Mouse (Mus musculus): ENCODE data around the gene Mroh2a.

Gene Mroh2a

DNA sequence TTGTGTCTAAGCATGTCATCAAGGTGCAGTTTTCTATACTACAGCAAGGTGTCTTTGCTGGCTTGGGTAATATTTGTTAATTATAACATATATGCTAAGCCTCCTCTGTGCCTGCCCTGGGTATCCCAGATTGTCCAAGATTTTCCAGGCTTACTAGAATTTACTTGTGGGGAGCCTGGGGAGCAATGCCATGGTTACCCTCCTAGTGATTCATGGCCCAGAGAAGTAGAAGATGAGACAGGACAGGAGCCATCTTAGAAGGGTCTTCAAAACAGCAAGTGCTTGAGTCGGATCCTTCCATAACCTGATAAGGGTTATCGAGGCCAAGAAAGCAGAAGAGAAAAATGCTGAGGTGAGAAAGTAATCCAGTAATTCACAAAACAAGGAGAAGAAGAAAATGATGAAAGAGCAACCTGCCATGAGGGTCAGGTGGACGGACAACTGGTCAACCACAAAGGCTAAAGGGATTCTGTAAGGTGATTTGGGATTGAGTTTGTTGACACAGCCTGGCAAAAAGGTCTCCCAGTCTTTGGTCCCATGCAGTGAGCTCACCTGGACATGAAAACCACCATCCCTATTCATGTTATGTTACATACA lies 64.7 kb downstream of the Mroh2a start:
- DNase-seq (ENCODE audit: low spot score): peak; percentile 7

DNA sequence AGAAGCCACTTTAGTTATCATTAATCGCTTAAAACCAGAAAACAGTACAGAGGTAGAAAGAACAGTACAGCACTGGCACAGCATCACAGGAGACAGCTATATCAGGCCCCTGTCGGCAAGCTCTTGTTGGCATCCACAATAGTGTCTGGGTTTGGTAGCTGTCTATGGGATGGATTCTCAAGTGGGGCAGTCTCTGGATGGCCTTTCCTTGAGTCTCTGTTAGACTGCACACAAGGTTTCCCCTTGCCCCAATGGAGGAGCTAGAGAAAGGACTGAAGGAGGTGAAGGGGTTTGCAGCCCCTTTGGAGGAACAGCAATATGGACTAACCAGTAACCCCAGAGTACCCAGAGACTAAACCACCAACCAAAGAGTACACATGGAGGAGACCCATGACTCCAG lies 65.3 kb downstream of the Mroh2a start:
- no peak for DNase-seq (ENCODE audit: low spot score)

DNA sequence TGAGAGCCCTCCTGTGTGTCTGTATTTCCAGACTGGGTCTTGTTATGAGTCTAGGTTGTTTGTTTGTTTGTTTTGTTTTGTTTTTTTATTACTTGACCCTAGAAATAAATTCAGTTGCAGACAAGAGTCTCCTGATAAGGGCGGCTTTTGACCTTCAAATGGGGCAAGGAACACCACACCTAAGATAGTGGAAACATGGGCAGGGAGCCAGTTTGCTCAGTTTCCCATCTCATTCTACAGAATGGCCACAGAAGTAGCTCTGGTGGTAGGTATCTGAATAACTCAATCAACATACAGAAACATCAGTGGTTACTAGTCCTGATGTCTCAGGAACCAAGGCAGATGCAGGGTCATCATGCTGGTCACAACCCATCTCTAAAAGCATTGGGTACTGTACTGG lies 67.9 kb downstream of the Mroh2a start:
- no peak for DNase-seq (ENCODE audit: low spot score)

DNA sequence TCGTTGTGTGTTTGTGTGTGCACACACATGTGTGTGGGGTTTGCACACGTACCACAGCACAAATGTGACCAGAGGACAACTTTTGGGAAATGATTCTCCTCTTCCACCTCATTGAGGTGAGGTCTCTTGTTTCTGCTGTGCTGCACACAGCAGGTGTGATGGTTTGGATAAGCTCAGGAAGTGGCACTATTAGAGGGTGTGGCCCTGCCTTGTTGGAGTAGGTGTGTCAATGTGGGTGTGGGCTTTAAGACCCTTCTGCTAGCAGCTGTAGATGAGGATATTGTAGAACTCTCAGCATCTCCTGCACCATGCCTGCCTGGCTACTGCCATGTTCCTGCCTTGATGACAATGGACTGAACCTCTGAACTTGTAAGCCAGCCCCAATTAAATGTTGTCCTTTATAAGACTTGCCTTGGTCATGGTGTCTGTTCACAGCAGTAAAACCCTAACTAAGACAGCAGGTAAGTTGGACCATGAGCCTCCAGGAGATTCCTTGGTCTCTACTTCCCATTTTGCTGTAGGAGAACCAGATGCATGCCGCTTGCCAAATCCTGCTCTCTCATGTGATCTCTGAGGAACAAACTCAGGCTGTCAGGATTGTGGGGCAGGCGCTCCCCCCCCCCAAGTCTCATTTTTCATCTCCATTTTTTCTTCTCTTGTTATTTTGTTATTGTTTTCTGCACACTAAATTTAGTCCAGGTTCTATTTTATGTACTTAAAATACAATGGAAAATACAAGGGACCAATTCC lies 69.6 kb downstream of the Mroh2a start:
- no peak for DNase-seq (ENCODE audit: low spot score)

DNA sequence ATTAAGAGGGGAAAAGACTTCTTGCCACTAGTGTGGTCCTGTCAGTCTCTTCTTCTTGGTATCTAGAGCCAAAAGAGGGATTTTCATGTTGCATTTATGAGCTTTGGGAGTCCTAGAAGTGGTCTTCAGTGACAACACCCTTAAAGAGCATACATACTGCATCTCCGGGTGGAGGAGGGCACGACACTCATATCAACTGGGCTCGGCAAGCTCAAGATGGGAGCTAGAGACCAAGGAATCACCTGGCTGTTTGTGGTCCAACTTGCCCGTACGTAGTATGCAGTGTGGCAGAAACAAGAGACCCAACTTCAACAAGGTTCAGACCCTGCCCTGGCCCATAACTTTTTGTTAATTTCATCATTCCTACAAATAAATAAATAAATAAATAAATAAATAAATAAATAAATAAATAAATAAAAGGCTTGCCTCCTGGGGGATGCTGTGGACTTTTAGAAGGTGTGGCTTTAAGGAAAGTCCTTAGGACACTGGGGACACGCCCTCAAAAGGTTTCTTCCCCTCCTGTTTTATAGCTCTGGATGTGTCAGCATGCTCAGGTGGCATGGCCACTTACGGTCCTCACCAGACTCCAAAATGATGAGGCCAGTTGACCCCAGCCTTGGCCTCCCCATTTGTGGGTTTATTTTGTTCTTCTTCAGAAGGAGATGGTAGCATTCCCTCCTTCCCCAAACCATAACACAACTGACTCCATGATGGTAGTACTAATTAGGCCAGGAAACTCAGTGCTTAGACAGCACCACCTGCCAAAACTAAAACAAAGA lies 70.9 kb downstream of the Mroh2a start:
- no peak for DNase-seq (ENCODE audit: low spot score)

DNA sequence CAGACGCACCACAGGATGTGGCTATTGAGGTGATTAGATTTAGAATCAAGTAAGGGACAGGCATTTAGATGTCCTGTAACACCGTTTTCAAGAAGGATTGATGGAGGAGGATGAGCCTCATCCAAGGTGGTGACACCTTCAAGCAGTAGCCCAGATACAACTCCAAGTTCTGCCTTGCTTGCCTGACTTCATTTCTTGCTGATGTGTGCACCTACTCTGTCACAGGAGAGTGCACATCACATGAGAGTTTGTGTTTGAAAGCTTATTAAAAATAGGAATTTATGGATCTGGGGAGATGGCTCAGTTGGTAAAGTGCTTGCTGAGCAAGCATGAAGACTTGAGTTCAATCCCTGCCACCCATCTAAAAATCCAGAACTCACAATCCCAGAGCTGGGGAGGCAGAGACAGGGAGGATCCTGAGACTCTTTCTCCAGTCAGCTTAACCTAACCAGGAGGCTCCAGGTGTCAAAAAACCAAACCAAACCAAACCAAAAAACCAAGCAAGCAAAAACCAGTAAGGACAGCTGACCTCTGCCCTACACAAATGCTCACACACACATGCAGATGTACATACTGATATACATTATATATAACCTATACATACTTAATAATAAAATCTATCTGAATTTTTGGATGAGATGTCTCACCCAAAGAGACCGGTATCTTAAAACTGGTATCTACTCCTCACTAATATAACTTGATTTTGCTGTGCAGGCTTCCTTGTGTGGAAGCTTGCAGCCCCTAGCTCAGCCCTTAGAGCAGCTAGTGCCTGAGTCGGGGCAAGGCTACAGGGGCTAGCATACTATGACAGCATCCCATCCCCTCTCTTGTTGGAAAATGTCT lies 72.1 kb downstream of the Mroh2a start:
- DNase-seq (ENCODE audit: low spot score): no peak

DNA sequence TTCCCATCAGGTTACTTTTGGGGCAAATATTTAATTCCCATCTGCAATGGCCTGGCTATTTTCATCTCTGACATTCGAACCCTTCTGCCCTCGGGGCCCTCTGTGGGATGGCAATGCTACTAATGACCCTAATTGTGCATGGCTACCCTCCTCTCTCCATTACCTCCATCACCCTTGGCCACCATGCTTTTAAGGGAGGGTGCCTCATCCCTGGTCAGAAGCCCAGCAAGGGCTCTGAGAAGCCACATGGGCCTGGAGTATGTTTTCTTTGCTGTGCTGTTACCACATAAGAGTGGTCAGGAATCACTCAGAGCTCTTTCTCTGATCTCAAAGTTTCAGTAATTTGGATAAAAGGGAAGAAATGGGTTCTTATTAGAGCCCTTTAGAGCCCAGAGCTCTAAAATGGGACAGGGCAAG lies 72.8 kb downstream of the Mroh2a start:
- DNase-seq (ENCODE audit: low spot score): no peak

DNA sequence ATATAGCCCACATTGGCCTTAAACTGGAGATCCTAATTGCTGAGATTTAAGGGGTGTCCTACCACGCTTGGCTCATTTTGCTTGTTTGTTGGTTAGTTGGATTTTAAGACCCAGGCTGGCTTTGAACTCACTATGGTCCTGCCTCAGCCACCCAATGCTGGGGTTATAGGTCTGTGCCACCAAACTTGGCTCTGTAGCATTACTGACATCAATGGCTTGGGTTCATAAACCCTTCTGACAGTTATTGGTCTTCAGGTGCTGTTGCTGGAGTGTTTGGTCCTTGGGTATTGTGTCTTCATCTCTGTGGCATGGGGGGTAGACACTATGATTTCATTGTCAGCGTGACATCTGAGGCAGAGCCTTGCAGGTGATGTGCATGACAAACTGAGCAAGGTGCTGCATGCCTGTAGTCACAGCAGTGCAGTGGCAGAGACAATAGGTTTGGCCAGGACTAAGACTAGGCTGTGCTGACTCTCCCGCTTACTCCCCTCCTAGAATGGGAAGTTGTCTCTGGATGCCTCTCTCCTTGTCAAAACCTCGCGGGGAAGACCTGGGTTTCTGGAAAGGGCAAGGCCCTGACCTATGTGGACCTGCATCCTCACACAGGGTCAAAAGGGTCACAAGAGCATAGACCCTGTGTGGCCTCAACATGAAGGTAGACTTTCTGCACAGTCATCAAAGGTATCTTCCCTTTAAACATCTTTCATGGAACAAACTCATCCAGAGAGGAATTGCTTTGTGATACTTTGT lies 73.7 kb downstream of the Mroh2a start:
- no peak for DNase-seq (ENCODE audit: low spot score)

DNA sequence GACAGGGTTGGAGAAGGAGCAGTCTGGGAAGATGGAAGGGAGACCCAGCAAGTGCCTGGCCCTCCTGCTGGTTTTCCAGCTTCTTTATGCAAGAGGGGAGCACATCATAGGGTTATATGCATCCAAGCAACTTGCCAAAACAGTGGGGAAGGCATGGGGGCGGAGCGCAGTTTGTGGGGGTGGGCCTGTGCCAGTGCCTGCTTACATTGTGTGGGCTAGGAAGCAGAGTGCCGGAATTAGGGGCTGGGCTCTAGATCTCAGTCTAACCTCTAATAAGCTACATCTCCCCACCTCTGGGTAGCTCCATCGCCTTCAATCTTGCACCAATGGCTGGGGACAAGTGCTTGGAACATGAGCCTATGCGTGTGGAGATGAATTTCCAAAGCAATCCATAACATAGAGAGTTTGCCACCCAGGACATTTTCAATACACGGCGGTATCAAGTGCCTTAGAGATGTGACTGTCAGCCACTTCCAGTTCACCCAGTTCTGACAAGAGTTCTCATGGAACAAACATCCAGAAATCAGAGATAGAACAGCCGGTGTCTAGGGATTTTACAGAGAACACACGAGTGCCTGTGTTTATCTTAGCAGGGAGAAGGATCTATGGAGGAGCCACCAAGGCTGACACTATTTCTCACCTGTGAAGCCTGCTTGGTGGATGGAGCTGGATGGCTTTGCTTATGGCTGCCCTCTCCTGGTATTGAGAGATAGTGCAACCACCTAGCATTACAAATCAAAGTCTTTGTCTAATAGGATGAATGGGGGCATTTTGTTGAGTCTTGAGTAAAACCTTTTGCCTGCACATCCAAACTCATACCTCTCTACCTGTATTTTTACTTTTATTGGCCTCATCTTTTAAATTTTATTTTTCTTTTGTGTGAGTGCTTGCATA lies 74.6 kb downstream of the Mroh2a start:
- DNase-seq (ENCODE audit: low spot score): no peak

DNA sequence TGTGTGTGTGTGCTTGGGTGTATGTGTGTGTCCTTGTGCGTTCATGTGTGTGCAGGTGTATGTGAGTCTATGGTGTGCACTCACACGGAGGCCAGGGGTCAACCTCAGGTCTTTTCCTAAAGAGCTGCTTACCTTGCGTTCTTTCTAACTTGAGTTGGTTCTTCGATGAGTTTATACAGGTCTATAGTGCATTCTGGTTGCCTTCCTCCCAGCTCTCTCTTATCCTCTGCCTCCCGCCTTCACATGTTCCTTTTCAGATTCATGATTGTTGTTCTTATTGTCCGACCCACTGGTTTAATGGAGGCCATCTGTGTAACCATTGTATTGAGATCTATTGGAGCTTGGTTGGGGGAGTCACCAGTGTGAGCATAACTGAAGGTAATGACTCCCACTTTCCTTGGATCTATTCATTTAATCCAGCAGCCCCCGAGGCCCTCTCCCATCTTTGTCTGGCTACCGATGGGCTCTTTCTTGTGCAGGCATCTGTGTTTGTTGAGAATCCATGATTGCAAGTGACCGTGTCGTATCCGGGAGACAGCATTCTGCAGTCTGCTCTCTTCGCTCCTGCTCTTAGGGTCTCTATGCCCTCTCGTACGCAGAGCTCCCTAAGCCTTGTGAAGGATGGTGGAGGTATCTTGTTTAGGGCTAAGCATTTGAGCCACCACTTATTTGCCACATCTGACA lies 75.4 kb downstream of the Mroh2a start:
- DNase-seq (ENCODE audit: low spot score): no peak

DNA sequence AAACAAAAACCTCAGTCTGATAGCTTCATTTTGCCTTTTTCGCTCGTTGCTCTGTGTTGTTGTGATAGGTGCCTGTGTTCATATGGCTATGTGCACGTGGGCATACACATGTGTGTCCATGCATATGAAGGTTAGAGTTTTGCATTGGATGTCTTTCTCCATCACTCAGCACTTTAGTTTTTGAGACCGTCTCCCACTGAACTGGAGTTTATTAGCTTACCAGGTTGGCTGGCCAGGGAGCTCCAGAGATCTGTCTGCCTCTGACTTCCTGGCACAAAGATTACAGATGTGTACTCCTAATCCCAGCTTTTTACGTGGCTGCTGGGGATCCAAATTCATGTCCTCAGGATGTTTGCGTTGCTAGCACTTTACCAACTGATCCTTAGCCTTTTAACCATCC lies 77.0 kb downstream of the Mroh2a start:
- no peak for DNase-seq (ENCODE audit: low spot score)

DNA sequence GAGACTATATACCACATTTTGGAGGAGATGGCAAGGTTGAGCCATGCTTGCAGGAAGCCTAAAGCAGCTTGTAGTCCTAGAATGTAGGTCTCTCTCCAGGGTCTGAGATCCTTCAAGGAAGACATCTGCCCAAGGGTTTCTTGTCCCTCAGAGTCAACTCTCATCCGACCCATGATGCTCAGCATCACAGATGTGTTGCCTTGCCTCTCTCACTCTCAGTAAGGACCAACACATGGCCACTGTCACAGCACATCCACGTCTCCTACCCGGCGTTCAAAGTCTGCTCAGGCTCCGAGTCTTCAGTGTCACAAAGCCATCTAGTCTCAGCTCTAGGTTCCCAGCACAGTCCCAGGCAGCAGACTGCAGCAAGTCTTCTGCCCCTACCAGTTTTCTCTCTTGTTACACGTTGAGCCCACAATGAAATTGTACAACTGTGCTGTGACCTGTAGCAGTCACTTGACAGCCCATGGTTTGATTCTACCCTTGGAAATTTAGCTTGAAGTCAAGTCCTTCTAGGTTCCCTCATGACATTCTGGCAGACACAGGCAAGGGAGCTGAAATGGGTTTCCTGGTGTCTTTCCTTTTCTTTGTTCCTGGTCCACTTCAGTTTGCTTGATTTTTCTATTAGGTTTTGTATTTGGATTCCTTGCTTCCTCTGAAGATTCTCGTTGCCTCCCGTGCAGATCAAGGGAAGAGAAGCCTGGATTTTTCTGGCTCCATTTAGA lies 77.6 kb downstream of the Mroh2a start:
- no peak for DNase-seq (ENCODE audit: low spot score)

DNA sequence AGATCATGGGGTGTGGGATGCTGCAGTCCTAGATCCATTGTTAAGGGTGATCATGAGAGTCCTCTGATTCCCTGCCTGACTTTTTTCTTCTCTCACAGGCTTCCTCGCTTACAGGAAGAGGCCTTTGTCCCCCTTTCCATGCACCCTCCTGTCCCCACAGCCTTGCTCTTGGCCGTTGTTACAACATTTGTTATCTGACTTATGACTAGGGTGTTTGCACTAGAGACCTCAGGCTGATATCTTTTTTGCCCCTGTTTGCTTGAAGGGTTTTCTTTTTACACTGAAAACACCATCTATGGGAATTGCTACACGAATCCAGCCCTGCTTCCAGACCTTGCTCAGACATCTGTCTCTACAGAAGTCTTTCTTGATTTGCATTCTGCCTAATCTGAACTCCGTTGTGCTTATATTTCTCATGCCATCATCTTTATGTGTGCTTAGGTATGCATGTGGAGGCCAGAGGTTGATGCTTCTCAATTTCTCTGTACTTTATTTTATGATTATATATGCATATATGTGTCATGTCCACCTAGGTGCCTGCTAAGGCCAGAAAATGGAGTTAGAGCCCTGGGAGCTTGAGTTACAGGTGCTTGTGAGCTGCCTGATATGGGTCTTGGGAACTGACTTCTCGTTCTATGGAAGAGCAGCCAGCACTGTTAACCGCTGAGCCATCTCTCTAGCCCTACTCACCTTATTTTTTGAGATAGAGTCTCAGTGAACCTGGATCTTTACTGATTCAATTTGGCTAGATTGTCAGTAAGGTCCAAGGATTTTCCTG lies 78.4 kb downstream of the Mroh2a start:
- DNase-seq (ENCODE audit: low spot score): no peak

DNA sequence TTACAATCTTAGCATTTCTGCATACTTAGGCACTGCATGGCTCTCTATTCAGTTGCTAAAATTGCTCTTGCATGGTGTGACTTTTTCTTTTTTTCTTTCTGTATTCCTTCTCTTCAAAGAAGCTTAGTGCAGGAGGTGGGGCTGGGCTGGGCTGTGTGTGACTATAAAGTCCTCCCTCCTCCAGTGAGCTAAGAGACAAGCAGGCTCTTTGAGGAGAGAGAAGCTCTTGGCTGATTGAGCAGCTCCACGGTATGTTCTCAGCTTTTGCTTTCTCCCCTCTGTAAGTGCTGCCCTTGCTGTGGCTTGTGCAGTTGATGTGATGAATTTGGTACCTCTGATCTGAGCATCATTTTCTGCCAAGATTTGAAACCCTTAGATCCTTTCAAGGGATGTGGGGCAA lies 79.8 kb downstream of the Mroh2a start:
- DNase-seq (ENCODE audit: low spot score): no peak

DNA sequence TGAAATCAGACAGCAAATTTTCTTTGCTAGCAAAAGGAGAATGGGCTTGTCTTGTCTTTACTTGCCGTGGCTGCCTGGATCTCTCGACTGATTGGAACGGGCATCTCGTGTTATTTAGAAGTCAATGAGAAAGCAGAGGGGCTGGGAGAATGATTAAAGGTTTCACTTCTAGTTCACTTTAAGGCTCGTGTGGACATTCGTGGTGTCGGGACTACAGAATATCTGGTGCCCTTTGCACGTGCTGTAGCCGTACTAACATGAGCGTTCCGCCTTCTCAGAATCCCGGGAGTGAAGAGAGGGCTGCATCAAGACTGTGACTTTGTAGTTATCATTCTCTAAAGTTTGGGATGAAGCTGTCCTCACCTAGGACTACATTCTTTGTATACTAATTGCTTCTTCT lies 80.4 kb downstream of the Mroh2a start:
- no peak for DNase-seq (ENCODE audit: low spot score)

DNA sequence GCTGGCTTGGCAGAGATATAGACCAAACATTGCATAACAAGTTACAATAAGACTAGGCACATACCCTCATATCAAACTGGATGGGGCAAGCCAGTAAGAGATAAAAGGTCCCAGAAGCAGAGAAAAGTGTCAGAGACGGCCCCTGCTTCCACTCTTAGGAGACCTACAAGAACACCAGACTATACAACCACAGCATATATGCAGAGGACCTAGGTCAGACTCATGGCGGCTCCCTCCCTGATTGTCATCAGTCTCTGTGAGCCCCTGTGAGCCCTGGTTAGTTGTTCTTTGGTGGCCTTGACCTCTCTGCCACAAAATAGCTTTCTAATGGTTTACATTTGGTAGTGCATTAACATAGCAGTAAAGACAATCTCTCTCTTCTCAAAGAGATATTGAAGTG lies 82.2 kb downstream of the Mroh2a start:
- DNase-seq (ENCODE audit: low spot score): no peak

DNA sequence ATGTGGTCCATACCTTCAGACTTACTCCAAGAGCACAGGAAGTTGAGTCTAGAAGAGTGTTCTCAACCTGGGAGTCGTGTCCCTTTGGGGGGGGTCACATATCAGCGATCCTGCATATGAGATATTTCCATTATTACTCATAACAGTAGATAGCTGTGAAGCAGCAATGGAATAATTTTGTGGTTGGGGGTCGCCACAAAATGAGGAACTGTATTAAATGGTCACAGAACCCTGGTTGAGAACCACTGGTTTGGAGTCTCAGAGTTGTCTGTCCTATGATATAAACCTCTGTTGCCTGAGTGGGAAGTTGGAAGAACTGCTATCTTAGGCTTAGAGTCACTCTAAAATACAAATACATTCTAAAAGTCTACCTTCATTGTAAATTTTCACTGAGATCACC lies 83.1 kb downstream of the Mroh2a start:
- no peak for DNase-seq (ENCODE audit: low spot score)

DNA sequence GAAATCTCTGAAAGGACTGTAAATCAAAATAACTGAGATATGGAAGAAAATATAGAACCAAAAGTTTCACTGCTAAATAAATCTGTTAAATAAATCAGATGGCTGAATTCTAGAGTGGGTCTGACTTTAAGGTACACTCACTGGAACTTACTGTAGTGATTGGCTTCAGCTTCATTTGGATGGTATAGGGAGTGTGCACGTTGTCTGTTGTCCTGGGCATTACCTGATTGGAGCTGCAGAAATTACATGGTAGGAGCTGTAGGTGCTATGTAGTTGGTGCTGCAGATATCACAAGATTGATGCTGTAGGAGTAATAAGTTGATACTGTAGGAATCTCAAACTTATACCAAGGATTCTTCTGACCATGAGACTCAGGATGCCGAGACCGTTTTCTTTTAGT lies 83.6 kb downstream of the Mroh2a start:
- no peak for DNase-seq (ENCODE audit: low spot score)
